Mouse (Mus musculus) brain, embryonic 18.5 days (tissue): ENCODE data around the gene Gm4131.
"Not testable (repeated sequence)": the region's sequence is repeated elsewhere in the genome, so short reads cannot be mapped to it uniquely, and the experiment has no call there.

Experiments used
- DNase-seq: peaks from one replicate; pipeline ENCODE4 v3.0.0-alpha.2; 2012; ENCODE audit warnings: low read depth, low spot score

Gene Gm4131

DNA sequence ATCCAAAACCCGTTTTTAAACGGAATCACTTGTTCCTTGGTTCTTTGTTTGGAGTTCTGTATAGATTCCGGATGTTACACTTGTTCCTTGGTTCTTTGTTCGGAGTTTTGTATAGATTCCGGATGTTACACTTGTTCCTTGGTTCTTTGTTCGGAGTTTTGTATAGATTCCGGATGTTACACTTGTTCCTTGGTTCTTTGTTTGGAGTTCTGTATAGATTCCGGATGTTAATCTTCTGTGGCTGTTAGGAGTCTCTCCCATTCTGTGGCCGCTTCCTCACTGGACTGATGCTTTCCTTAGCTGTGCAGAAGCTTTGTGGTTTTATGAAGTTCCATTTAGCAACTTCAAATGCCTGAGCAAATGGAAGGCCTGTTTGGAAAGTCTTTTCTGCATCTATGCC lies at the start of gene Gm4131:
Gm4131 (minus strand) TSS at position 101 of the 400 bp plus-strand sequence.
- not testable (repeated sequence) for DNase-seq

GRCm38 (mm10) chr14:62609904-62610303 lies 43.2 kb upstream of the Gm4131 start:
- DNase-seq: no peak

GRCm38 (mm10) chr14:62607791-62608196 lies 41.1 kb upstream of the Gm4131 start:
- no peak for DNase-seq

GRCm38 (mm10) chr14:62602869-62603268 lies 36.1 kb upstream of the Gm4131 start:
- no peak for DNase-seq

DNA sequence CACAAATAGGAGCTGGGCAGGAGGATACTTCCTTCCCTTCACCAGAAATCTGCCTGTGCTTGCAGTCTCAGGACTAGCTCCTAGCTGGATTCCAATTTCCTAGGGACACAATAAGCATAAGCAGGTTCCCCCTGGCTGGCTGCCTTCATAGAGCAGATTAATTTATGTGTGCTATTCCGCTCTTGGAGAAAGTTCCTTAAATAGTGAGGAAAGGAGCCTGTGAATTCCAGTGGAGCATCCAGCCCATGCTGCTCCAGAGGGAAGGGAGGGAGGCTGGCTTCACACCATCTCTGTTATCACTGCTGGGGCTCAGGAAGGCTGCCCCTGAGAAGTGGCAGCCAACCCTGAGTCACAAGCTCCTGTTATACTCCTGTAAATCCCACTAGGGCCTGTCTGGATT lies 35.5 kb upstream of the Gm4131 start:
- DNase-seq: no peak

- no peak for DNase-seq
Observed at GRCm38 (mm10) chr14:62600109-62600522, 33.4 kb upstream of the Gm4131 start.

GRCm38 (mm10) chr14:62585338-62585737 lies 18.6 kb upstream of the Gm4131 start:
- DNase-seq: no peak

DNA sequence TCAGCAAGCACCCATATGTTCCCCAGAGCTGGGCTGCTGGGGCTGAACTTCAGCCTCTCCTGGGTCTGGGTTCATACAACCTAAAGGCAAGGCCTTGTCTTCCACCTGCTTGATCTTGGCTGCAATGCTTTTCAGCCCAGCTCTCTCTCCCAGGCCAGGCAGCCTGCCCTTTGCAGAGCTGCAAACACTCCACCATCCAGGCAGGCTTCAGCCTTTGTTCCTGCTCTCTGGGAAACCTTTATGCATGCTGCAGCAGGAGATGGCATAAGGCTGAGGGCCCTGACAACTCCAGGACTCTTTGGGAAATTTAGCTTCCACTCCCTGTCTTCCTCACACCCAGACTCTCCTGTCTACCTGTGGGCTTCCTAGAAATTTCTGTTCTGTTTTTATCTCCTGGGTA lies 17.9 kb upstream of the Gm4131 start:
- no peak for DNase-seq

DNA sequence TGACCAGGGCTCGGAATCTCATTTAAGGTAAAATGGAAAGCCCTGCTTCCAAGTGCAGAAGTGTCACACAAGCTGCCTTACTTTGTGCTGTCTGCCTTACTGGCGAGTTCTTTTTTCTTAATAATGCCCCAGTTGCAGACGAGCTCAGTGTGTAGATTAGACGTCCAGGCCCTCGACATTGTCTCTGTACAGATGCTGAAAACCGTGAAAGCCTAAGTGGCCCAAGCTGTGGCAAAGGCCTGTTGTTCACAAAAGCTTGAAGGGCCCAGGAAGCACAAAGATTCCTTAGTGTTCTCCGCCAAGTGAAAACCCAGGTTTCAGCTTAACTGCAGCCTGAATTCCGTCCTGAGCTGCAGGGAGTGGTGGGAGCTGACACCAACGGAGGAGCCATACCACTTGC lies 15.0 kb upstream of the Gm4131 start:
- no peak for DNase-seq

DNA sequence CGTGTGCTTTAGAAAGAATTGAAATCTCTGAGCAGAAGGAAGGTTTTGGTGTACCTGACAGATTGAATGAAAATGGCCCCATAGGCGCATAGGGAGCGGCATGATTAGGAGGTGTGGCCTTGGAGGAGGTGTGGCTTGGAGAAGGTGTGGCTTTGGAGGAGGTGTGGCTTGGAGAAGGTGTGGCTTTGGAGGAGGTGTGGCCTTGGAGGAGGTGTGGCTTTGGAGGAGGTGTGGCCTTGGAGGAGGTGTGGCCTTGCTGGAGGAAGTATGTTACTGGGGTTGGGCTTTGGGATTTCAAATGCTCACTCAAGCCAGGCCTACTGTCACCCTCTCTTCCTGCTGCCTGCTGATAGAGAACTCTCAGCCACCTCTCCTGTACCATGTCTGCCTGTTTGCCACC lies 14.2 kb upstream of the Gm4131 start:
- DNase-seq: no peak

DNA sequence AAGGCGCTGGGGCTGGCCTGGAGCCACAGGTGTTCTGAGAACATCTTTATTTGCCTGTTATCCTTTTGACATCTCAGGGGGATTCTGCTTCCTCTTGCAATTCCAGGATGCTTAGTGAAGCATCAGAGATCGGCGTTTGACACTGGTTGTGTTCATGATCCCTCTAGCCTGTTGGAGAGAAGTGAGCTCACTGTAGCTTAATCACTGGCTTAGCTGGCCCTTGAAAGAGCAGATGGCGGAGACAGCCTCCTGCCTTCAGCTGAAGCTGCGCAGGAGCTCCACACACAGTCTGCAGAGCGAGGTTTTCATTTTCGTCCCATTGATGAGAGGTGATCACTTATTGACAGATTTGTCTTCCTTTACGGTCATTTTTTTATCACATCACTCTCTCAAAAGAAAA lies 9.1 kb upstream of the Gm4131 start:
- no peak for DNase-seq

DNA sequence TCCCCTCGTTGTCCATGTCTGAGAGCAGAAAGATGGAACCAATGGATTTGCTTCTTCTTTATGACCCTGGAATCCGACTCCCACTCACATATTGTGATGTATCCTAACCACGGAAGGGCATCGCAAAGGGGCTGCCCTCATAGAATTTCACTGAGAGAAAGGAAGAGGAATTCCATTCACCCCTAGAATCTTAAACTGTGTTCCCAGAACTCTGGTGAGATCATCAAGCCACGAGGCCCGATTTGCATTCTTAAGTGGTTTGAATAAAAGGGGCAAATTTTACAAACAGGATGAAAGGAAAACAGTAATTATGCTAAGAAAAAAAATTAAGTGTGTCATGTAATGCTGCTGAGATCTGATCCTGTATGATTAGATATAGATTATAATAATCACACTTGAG lies 8.2 kb upstream of the Gm4131 start:
- DNase-seq: no peak

DNA sequence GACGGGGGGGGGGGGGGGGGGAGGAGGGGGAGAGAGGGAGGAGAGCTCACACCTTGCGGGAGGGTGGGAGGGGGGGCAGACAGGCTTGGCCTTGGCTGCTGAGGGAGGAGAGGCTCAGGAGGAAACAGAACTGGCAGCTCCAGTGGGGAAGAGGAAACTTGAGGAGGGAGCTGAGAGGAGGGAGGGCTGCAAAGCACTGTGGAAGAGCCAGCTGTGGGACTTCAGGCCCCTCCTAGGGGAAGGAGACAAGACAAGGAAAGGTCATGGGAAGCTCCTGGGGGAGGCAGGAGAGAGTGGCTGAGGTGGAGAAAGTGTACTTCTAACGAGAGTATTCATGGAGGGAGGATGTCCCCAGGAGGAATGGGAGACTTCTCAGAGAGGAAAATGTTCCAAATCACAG lies 6.7 kb upstream of the Gm4131 start:
- DNase-seq: no peak

DNA sequence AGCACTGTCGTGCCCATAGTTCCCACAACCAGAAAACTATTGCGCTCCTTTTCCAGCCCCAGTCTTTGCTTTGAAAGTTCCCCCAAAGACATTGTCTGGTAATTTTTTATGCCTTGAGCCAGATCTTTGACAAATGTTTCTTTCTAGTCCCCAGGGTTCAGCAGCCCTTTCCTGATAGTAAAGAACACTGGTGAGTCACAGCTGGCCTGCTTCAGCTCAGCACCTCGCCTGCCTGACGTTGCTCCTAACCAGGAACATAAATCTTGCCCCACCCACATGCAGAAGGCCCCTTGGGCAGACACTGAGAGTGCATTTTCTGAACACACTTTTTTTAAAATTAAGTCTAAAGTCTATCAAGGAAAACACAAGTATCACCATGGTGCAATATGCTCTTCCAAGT lies 3.6 kb upstream of the Gm4131 start:
- DNase-seq: no peak

DNA sequence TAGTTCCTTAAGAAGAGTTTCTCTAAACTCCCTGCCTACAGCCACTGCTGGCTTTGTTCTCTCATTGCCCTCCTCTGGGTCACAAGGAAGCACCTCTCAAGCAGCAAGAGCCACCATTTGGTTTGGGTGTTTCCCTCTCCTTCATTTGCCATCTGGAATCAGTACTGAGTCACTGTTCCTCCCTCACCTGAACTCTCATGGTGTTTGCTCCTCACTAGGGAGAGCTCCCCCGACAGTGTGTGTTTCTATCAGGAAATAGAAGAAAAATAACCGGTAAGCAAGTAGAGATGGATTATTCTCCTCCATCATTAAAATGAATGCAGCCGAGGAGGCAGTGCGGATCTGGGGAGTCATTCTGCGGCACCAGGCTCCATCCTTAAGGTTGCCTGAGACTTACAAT lies 2.7 kb upstream of the Gm4131 start:
- no peak for DNase-seq

GRCm38 (mm10) chr14:62563679-62564078 lies 3.0 kb downstream of the Gm4131 start:
- no peak for DNase-seq

- DNase-seq: no peak
Observed at GRCm38 (mm10) chr14:62561875-62562748, 4.6 kb downstream of the Gm4131 start.

- no peak for DNase-seq
Observed at GRCm38 (mm10) chr14:62557111-62557510, 9.6 kb downstream of the Gm4131 start.

- no peak for DNase-seq
Observed at GRCm38 (mm10) chr14:62555840-62556810, 10.6 kb downstream of the Gm4131 start.

GRCm38 (mm10) chr14:62555309-62555829 lies 11.4 kb downstream of the Gm4131 start, which contains the start of gene Fam124a:
Gene Fam124a (plus strand): TSS chr14:62555737.
- DNase-seq: peak; percentile 74

DNA sequence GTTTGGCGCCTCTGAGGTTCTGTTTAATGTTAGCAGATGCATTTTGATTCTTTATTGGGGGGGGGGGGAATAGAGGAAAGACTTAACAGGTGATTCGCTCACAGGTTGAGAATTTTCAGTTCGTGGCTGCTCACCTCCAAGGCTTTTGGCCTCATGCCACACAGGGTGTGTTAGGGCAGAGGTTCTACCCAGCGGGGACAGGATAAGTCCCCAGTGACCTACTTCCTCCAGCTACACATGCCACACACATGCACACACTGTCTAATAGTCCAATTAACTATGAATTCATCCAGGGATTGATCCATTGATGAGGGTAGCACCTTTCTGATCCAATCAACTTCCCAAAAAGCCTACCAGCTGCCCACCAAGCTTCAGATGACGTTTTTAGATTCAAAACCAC lies 12.9 kb downstream of the Gm4131 start:
- no peak for DNase-seq

DNA sequence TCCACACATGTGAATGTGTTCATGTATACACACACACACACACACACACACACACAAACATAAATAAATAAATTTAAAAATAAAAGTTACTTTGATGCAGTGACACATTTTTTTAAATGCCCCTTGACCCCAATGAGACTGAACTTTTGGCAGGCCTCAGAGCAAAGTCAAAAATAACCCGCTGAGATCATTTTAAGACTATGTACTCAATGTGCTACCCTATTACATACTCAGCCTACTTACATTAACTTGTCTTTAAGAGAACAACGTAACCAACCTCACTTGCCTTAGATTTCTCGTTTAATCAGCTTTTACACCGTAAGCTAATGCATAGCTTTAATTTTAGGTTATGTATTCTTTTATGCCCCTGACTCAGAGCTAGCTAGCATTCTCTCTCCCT lies 13.9 kb downstream of the Gm4131 start:
- DNase-seq: no peak
